Mouse (Mus musculus) ES-Bruce4 (cell line): ENCODE results near the gene Acp7. TPM values are rescaled to one million over a fixed set of nuclear protein-coding genes. Genes with fewer than 3 reads are reported as not detected.
A peak's percentile ranks its signal among the peaks of the same experiment; 100 is the strongest.

Source experiments
- H3K27ac ChIP-seq: 2 replicates; pipeline ENCODE4 v1.5.1; 2012; ENCODE audit warnings: low read length, inconsistent platforms; ENCODE audit not compliant: insufficient read depth
- H3K27me3 ChIP-seq: 2 replicates; pipeline ENCODE4 v1.6.1; 2012; ENCODE audit warnings: mild to moderate bottlenecking, low read length, inconsistent platforms; ENCODE audit not compliant: control insufficient read depth, poor library complexity, insufficient read depth, severe bottlenecking
- H3K36me3 ChIP-seq: 2 replicates; pipeline ENCODE4 v1.6.1; 2012; ENCODE audit warnings: inconsistent platforms, mild to moderate bottlenecking, low read length, moderate library complexity; ENCODE audit not compliant: control insufficient read depth, poor library complexity, insufficient read depth, severe bottlenecking
- H3K4me1 ChIP-seq: one replicate; pipeline ENCODE4 v1.8.1; 2011; ENCODE audit warnings: low read length; ENCODE audit not compliant: control insufficient read depth, insufficient read depth
- H3K4me3 ChIP-seq: 2 replicates; pipeline ENCODE4 v1.5.1; 2011; ENCODE audit warnings: low read depth, mild to moderate bottlenecking, low read length
- H3K9ac ChIP-seq: 2 replicates; pipeline ENCODE4 v1.6.1; 2012; ENCODE audit warnings: low read depth, mild to moderate bottlenecking, inconsistent platforms; ENCODE audit not compliant: poor library complexity, severe bottlenecking
- H3K9me3 ChIP-seq: replicated peaks from 2 replicates; pipeline ENCODE4 v1.6.1; 2012; ENCODE audit warnings: mild to moderate bottlenecking, low read length, inconsistent platforms; ENCODE audit not compliant: control insufficient read depth, poor library complexity, insufficient read depth, severe bottlenecking
- CTCF ChIP-seq: IDR thresholded peaks from one replicate; pipeline ENCODE4 v1.8.1; 2011; ENCODE audit warnings: low read depth, low read length
- EP300 ChIP-seq: IDR thresholded peaks from 2 replicates; pipeline ENCODE4 v1.6.1; 2011; ENCODE audit warnings: low read depth, low read length; ENCODE audit not compliant: insufficient read depth
- POLR2A ChIP-seq: IDR thresholded peaks from one replicate; pipeline ENCODE4 v1.8.1; 2011; ENCODE audit warnings: low read length; ENCODE audit not compliant: insufficient read depth
- polyA plus RNA-seq: library from polyadenylated mRNA; stranded (reverse); fragments of >200 nt; gene quantifications from 2 replicates; pipeline ENCODE4 v1.2.4, GENCODE M21; 2011; ENCODE audit warnings: low read depth; ENCODE audit not compliant: missing spikeins, insufficient read depth, insufficient read length

Gene Acp7
- polyA plus RNA-seq, 1 experiment: 1.8 TPM

DNA sequence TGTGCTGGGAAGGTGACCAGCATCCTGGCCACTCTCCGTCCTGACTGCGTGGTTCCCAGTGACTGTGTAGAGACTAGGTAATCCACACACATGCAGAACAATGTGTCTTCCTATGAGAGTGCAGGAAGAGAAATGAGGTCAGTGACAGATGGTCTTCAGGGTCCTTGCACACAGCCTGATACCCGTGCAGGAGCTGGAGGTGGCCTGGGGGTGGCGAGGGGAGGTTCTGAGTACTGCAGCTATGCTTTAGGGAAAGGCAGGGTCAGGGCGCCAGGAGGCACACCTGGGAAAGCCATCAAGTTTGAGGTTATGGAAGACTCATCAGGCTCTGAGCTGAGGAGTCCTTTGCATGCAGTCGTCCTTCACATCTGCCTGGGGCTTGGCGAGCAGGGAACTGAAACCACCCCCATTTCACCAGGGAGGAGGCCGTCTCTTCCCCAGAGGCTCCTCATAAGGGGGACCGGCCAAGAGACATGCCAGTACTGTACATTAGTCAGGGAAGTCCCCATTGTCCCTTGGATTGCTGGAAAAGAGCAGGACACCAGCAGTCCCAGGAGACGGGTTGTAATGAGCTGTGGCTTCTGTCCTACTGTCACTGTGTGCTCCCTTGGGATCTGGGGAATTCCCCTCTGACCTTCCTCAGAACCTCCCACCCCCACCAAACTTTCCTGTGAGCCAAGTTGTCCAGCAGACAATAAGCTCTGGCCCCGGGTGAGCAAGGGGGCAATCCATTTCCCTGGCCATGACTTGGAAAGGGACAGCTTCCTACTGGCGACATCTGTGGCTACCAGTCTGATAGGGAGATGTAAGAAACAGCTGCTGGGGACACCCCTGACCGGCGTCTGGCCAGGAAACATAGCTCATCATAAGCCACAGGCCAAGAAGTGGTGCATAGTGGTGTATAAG is 37.7 kb downstream of the Acp7 start:
- Histone ChIP-seq H3K9me3 (no peaks in the 10 kb centered on the region), H3K36me3 (no peaks in the 10 kb centered on the region), H3K4me3 (no peak overlapping the region), H3K4me1 (peaks cover 33% of the 10 kb centered on the region), H3K9ac (no peak overlapping the region), H3K27ac (peak overlapping the region; percentile 26; the same call in 1 of the 2 replicates), H3K27me3 (no peaks in the 10 kb centered on the region)
- no peak for TF ChIP-seq CTCF
- TF ChIP-seq EP300: no peak
- no peak for TF ChIP-seq POLR2A

DNA sequence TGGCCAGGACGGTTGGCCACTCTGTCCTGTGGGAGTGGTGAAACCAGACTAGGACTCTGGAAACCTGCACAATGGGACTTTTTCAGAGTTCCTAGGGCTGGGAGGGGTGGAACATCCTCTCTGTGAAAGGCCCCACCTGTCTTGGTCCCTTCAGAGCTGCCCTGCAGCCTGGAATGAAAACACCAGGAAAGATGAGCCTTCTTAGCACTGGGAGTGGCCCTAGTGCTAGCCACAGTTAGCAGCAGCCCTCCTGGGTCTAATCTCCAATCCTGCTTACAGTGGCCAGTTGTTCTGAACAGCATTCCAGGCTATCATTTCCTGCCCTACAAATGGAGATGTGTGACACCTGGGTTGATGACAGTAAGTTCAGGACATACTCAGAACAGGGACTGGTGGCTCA is 39.3 kb downstream of the Acp7 start:
- no peaks in the 10 kb centered on the region for H3K36me3 ChIP-seq
- no peaks in the 10 kb centered on the region for H3K9me3 ChIP-seq
- H3K27ac ChIP-seq: peak overlapping the region; percentile 76
- H3K27me3 ChIP-seq: no peaks in the 10 kb centered on the region
- H3K4me3 ChIP-seq: no peak overlapping the region
- TF ChIP-seq CTCF (no peak), EP300 (peak; percentile 65; the same call in 1 of the 2 replicates), POLR2A (no peak)
- H3K9ac ChIP-seq: no peak overlapping the region
- H3K4me1 ChIP-seq: peaks cover 41% of the 10 kb centered on the region

DNA sequence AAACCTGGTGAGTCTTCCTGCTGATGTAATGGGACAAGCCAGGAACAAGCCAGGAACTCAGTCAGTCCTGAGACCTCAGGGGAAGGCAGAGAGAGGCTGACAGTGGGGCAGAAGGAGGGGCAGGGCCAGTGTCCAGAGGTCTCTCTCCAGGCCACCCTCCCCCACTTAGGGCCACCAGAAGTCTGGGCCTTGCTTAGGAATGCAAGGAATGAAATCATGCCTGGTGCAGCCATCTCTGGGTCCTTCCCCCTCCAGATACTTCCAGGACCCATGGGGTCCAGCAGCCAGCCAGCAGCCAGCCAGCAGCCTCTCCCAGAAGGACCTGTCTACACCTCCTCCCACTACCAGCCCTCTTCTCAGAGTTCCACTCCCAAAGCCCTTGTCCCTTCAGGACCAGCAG is 43.5 kb downstream of the Acp7 start:
- Histone ChIP-seq H3K36me3 (no peaks in the 10 kb centered on the region), H3K4me3 (no peak overlapping the region), H3K9ac (no peak overlapping the region), H3K27me3 (no peaks in the 10 kb centered on the region), H3K4me1 (peaks cover 29% of the 10 kb centered on the region), H3K9me3 (no peaks in the 10 kb centered on the region), H3K27ac (no peak overlapping the region)
- TF ChIP-seq CTCF: no peak
- TF ChIP-seq POLR2A: no peak
- no peak for TF ChIP-seq EP300

DNA sequence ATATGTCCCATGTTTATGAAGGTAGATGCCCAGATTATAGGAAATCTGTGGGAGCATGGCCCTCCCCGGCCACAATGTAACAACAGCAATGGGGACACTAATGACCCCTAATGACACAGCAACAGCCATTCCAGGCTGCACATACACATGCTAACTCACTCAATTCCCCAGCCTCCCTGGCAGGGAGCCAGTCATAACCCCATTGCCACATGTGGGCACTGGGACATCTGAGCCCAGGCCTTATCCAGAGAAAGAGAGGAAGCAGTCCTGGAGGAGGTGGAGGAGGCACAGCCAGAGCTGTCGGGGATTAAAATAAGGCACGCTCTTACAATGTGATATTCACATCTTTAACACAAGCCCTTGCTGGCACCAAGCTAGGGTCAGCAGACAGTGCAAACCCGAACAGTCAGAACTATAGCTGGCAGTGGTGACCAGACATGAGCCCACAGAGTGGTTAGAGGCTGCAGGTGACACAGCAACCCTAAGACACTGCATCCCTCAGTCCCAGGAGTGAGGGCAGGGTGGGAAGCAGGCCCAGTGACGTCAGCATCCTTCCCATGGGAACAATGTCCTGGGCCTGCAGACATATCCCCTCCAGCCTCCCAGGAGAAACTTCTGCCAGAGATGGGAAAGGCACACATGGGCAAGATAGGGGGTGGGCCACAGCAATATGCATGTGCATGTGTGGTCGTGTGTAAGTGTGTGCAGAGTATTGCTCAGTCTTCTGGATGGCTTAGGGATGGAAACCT is 44.3 kb downstream of the Acp7 start:
- H3K9ac ChIP-seq: no peak overlapping the region
- no peak overlapping the region for H3K27ac ChIP-seq
- no peaks in the 10 kb centered on the region for H3K27me3 ChIP-seq
- peaks cover 28% of the 10 kb centered on the region for H3K4me1 ChIP-seq
- no peaks in the 10 kb centered on the region for H3K9me3 ChIP-seq
- H3K36me3 ChIP-seq: no peaks in the 10 kb centered on the region
- no peak overlapping the region for H3K4me3 ChIP-seq
- TF ChIP-seq POLR2A: no peak
- TF ChIP-seq EP300: no peak
- TF ChIP-seq CTCF: no peak

DNA sequence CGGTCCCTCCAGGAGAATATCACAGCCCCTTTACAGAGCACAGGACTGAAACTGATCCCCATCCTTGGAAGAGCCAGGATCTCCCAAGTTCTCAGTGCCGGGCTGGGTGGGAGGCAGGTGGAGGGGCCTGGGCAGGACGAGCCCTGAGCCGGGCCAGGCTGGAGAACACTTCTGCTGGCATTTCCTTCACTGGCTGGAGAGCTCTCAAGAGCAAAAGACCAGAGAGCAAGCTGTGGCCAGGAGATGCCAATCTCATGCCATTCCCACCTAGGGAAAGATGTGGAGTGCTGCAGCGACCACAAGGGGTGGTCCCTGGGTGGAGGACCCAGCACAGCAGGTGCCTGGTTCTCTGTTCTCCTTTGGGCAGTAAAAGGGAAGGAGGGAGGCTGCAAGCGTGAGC is 46.1 kb downstream of the Acp7 start:
- Histone ChIP-seq H3K27me3 (no peaks in the 10 kb centered on the region), H3K36me3 (no peaks in the 10 kb centered on the region), H3K4me3 (no peak overlapping the region), H3K9me3 (no peaks in the 10 kb centered on the region), H3K9ac (no peak overlapping the region), H3K4me1 (peaks cover 23% of the 10 kb centered on the region), H3K27ac (no peak overlapping the region)
- TF ChIP-seq CTCF: no peak

DNA sequence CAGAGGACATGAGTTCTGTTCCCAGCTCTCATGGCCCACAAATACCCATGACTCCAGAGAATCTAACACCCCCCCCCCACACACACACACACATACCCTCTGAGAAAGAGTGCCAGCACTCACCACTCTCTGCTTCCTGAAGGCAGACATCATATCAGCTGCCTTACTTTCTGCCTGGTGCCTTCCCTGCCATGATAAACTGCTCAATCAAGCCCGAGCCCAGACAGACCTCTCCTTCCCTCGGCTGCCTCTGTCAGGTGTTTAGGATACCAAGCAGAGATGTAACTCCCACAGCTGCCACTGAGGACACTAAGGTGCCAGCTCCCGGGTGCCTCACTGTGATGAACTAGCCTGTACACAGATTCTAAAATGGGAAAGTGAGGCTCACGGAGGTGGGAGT is 46.7 kb downstream of the Acp7 start:
- no peak overlapping the region for H3K4me3 ChIP-seq
- H3K9ac ChIP-seq: no peak overlapping the region
- H3K36me3 ChIP-seq: no peaks in the 10 kb centered on the region
- H3K9me3 ChIP-seq: no peaks in the 10 kb centered on the region
- no peak for TF ChIP-seq CTCF
- no peak for TF ChIP-seq EP300
- TF ChIP-seq POLR2A: no peak
- H3K4me1 ChIP-seq: peaks cover 26% of the 10 kb centered on the region
- H3K27ac ChIP-seq: no peak overlapping the region
- no peaks in the 10 kb centered on the region for H3K27me3 ChIP-seq
